Mouse (Mus musculus): ENCODE results near the gene Hist1h2bn.

The Hist1h2bn gene

DNA sequence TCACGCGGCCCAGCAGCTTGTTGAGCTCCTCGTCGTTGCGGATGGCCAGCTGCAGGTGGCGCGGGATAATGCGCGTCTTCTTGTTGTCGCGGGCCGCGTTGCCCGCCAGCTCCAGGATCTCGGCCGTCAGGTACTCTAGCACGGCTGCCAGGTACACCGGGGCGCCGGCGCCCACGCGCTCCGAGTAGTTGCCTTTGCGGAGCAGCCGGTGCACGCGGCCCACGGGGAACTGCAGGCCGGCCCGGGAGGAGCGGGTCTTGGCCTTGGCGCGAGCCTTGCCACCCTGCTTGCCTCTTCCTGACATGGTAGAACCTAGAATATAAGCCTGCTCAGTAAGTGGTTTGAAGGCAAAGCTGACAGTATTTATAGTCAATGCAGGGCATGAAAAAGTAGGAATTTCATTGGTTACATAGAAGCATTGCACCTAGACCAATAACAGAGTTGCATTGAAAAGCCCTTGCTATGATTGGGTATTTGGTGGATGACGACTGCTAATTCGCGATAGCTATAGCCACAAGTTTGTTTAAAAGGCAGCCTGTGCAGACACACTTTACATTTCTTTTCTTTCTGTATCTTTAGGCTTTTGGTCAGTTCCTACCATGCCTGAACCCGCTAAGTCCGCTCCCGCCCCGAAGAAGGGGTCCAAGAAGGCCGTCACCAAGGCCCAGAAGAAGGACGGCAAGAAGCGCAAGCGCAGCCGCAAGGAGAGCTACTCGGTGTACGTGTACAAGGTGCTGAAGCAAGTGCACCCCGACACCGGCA lies at the start of gene Hist1h2bn, which contains the start of gene Hist1h2ak:
Gene Hist1h2bn (plus strand): TSS at position 600 of the 762 bp plus-strand sequence.
Gene Hist1h2ak (minus strand): TSS at position 304 of the 762 bp plus-strand sequence.
- DNase-seq (ENCODE audit: low spot score in 2 of 2) = peak; percentile 86 to 92

- no peak for DNase-seq (ENCODE audit: low spot score in 2 of 2)
Observed at GRCm38 (mm10) chr13:21706669-21707068, 47.3 kb upstream of the Hist1h2bn start.

DNA sequence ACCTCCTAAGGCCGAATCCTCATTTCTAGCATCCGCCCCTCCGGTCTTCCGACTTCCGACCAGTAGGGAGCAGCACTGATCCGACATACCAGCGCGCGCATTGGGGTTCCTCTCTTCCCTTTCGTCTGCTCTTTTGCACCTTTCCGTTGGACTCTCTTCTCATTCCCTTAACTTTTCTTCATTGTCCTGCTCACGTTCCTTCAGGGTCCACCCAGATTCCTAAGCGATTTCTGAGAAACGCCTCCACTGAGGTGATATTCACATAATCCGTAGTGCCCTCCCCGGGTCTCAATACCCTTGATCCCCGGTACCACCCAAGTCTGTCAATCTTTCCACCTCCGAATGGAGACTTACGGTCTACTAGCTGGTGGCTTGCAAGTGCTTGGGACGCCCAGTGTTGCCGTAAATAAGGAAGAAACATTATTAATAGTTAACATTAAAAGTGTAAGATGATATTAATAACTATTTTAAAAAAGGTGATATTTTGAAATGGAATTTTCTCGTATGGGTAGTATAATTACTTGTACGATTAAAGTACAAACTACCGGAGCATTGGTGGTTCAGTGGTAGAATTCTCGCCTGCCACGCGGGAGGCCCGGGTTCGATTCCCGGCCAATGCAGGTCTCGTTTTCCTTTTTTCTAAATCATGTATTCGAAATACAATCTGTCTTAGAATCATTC lies 43.8 kb upstream of the Hist1h2bn start:
- peak; percentile 89 to 95 for DNase-seq (ENCODE audit: low spot score in 2 of 2)

DNA sequence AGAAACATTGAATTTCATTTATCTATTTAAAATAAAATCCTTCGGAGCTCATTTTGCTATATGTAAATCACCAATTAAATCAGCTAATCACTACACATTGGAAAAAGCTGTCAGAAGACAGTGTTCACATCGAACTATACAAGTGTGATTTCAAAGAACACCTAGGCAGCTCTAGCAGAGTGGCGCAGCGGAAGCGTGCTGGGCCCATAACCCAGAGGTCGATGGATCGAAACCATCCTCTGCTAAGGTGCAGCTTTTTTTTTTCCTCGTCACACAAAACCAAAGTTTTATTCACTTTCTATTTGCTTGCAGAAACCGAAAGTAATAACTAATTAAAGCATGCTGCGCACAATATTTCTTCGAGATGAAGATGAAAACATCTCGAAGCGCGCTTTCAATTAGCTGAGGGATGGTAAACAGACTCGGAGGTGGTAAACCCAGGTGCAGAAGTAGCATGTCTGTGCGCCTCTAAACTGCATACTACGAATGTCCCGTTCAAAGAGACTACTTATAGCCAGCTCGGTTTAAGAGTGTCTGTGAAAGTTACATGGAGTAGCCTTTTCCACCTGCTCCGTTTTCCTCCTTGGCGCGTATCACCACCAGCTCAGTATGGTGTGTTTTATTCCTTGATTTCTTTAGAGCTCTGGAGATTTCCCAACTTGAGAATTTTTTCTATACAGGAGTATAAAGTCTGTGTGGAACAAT lies 43.0 kb upstream of the Hist1h2bn start:
- DNase-seq (ENCODE audit: low spot score in 2 of 2) = peak; percentile 81 to 91

GRCm38 (mm10) chr13:21711698-21712097 lies 42.2 kb upstream of the Hist1h2bn start:
- no peak for DNase-seq (ENCODE audit: low spot score in 2 of 2)

GRCm38 (mm10) chr13:21714725-21715124 lies 39.2 kb upstream of the Hist1h2bn start:
- DNase-seq (ENCODE audit: low spot score in 2 of 2) = peak; percentile 72 to 82

GRCm38 (mm10) chr13:21715131-21715863 lies 38.6 kb upstream of the Hist1h2bn start:
- DNase-seq (ENCODE audit: low spot score in 2 of 2) = peak; percentile 39 to 73

DNA sequence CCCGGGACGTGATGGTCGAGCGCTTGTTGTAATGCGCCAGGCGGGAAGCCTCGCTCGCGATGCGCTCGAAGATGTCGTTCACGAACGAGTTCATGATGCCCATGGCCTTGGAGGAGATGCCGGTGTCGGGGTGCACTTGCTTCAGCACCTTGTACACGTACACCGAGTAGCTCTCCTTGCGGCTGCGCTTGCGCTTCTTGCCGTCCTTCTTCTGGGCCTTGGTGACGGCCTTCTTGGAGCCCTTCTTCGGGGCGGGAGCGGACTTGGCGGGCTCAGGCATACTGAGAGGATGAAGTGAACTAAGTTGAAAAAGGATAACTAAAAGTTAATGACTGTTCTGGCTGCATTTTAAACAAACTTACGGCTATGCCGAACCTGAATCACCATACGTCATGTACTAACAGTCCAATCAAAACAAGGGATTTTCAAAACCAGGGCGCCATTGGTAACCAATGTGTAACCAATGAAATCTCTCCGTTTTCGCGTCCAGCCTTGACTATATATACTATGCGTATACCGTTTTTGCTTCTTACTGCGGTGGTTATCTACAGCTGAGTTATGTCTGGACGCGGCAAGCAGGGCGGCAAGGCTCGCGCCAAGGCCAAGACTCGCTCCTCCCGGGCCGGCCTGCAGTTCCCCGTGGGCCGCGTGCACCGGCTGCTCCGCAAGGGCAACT lies 37.9 kb upstream of the Hist1h2bn start, which contains the start of the genes Hist1h2bl and Hist1h2ai:
Gene Hist1h2bl (minus strand): TSS at position 280 of the 676 bp plus-strand sequence.
Gene Hist1h2ai (plus strand): TSS at position 559 of the 676 bp plus-strand sequence.
- DNase-seq (ENCODE audit: low spot score in 2 of 2) = peak; percentile 87 to 92

- DNase-seq (ENCODE audit: low spot score in 2 of 2) = peak; percentile 42 to 74
Observed at GRCm38 (mm10) chr13:21716540-21717391, 37.2 kb upstream of the Hist1h2bn start.

GRCm38 (mm10) chr13:21717397-21718357 lies 36.2 kb upstream of the Hist1h2bn start, which contains the start of gene Hist1h3h:
Gene Hist1h3h, plus strand, starts transcription at chr13:21717659.
- peak; percentile 90 to 94 for DNase-seq (ENCODE audit: low spot score in 2 of 2)

DNA sequence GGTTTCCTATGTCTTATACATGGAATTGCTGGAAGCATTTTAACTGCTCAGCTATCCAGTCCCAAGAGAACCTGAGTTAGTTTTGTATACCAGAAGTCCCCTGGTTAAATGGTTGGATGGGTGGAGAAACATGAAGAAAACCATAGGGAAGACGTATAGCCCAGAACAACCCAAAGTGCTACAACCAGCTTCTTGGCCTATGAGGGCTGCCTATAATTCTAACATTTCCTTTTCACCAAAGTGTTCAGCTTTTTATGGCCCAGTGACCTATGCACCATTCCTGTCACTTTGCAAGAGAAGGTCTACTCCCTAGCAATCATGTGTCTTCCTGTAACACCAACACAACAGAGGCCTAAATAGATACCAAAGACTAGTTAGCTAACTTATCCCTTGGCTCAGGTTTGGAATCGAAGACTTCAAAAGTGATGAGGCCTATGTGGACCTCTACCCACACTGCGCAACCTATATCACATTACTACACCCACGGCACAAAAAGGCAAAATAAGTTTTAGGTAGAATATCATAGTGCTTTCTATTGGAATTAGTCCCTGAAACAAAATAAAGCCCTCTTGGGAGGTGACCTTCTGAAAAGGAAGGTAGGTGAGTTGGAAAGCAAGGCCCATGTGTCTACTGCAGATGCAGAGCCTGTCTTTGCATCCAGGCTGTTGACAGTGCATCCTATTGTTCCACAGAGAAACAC lies 35.4 kb upstream of the Hist1h2bn start:
- peak in 1 of 2 experiments; percentile 18 for DNase-seq (ENCODE audit: low spot score in 2 of 2)

DNA sequence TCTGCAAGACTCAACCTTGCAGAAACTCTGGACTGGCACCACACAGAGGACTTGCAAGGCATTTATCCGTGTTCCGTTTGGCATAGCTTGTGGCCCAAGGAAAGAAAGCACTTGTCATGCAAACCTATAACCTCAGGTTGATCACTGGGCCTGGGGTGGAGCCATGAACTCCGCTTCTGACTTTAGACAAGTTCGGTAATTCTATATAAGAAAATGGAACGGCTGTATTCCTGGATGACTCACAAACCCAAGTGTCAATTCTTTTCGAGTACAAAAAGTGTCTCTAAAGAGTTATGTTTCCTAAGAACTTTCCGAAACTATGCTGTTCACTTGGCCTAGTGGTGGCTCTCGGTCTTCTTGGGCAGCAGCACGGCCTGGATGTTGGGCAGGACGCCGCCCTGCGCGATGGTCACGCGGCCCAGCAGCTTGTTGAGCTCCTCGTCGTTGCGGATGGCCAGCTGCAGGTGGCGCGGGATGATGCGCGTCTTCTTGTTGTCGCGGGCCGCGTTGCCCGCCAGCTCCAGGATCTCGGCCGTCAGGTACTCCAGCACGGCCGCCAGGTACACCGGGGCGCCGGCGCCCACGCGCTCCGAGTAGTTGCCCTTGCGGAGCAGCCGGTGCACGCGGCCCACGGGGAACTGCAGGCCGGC lies 32.7 kb upstream of the Hist1h2bn start:
- peak in 1 of 2 experiments; percentile 25 for DNase-seq (ENCODE audit: low spot score in 2 of 2)

- DNase-seq (ENCODE audit: low spot score in 2 of 2) = peak; percentile 78 to 85
Observed at GRCm38 (mm10) chr13:21721757-21722372, 32.1 kb upstream of the Hist1h2bn start, which contains the start of gene Hist1h2bm. Gene Hist1h2bm, plus strand, starts transcription at chr13:21722044.

- DNase-seq (ENCODE audit: low spot score in 2 of 2) = peak in 1 of 2 experiments; percentile 23
Observed at GRCm38 (mm10) chr13:21722373-21722925, 31.5 kb upstream of the Hist1h2bn start.

DNA sequence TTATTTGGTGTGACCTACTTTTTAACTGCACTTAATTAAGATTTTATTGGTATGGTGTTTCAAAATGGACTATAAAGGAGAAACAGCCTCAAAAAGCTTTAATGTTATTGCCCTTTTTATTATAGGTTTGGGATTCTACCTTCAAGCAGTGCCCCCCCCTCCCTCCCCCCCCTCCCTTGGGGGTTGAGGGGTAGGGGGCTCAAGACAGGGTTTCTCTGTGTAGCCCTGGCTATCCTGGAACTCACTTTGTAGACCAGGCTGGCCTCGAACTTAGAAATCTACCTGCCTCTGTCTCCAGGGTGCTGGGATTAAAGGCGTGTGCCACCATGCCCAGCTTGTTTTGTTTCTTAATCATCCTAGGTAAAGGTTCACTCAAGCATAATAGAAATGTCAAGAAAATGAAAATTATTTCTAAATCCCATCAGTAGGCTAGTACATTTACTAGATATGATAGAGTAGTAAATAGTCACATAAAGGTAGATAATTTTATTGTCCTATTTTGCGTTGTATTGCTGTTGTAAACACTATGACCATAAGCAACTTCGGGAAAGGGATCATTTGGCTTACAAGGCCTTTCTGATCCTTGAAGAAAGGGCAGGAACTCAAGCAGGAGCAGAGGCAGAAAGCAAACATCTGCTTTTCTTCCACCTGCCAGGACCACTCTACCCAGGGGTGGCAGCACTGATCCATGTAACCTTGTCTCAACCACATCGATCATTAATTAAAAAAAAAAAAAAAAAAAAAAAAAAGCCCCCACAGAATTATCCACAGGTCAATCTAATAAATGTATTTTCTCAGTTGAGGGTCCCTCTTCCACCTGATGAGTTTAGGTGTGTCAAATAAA lies 30.7 kb upstream of the Hist1h2bn start:
- no peak for DNase-seq (ENCODE audit: low spot score in 2 of 2)

Measured in spleen, postnatal 4 days (tissue).